Mouse (Mus musculus): Measurements from ENCODE around the gene Cad.

Cad gene

DNA sequence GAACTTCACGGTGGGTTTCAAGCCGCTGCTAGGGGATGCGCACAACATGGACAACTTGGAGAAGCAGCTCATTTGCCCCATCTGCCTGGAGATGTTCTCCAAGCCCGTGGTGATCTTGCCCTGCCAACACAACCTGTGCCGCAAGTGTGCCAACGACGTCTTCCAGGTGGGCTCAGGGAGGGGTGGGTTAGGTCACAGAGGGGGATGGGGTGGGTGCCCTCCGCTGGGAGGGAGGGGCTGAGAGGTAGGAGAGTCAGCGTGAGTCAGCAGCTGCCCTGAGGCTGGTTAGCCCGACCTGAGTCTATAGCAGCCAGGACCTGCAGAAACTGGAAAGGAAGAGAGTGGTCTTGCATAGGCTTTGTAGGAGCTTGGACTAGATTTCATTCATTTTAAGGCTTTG lies 62.3 kb downstream of the Cad start:
- no peak for DNase-seq

DNA sequence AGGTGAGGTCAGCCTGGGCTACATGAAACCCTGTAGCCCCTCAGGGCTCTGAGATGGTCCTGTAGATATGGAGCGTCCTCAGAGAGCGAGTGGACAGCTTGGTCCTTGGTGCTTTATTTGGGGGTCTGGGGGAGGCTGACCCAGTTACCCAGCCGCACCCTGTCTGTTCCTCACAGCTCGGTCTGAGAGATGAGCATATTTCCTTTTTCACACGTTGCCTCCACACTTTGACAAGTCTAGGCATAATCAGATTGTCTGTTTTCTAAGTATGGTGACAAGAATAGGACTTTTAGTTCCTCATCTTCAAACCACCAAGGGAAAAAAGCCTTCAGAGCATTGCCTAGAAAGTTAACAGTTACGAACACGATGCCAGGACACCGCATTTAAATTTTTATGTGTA lies 66.5 kb downstream of the Cad start:
- no peak for DNase-seq

DNA sequence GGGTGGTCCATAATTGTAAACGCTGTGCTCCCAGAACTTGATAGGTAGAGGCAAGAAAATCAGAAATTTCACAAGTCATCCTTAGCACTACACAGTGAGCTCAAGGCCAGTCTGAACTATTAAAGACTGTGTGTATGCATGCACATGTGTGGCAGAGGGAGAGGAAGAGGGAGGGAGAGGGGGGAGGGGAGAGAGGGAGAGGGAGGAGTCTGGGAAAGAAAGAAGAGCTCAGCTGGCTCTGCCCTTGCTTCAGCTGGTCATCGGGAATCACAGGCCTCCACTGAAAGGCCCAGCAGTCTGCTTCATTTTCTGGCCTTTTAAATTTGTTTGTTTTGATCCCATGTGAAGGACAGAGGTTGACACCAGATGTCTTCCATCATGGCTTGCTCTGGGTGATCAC lies 68.9 kb downstream of the Cad start:
- DNase-seq = no peak

DNA sequence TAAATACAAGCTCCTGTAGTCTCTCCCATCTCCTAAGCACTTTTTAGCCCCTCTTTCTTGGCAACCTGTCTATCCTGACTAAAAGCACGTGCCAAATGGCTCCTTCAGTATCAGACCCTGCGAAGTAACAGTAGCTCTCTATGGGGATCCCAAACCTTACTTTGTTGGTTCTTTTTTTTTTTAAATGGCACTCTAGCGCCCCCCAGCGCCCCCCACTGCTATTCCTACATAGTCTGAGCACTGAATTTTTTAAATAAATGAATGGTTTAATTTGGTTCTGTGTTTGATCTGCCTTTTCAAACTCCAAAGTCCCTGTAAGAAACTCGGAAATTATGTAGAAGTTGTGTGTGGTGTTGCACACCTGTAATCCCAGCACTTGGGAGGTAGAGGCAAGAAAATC lies 71.5 kb downstream of the Cad start:
- no peak for DNase-seq

All from cerebellum, postnatal 25 days (tissue).